Mouse (Mus musculus): ENCODE data around the gene Setd2. TPM values are rescaled to one million over a fixed set of nuclear protein-coding genes. Genes with fewer than 3 reads are reported as not detected.

Setd2 gene
- polyA plus RNA-seq, 2 experiments from 2014 or later, result 45.0 to 53.9 TPM

DNA sequence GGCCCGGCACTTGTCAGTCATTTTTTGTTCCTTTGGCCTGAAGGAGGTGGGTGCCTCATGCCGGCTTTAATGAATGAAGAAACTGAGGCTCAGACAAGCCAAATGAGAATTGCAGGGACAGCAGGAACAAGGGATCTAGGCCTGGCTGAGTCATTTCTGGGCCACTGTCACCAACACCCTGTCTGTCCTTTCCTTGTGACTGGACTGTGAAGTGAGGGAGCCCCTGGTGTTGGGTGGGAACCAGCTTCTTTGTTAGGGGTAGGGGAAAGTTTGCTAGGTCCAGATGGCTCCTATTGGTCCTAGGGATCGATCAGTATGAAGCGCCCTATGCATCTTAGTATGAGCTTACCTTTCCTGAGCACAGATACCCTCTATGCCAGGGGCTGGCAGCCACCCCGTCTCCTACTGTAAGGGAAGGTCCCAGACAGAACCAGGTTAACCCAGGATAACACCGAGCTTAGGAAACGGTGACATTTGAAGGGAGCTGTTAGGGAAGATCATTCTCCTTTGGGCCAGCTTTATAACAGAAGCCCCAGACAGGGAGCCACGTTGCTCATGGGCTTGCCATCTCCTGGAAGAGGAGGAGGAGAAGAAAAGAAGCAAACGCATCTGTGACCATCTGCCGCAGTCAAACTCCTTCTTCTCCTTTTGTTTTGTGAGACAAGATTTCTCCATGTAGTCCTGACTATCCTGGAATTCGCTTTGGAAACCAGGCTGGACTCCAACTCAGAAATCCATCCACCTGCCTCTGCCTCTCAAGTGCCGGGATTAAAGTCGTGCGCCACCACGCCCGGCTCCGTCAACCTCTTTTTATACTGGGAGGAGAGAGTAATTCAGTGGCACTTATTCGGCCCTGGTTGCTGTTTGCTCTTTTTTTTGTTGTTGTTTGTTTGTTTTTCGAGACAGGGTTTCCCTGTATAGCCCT, 122.6 kb downstream of the Setd2 start:
- ATAC-seq, result no peak

DNA sequence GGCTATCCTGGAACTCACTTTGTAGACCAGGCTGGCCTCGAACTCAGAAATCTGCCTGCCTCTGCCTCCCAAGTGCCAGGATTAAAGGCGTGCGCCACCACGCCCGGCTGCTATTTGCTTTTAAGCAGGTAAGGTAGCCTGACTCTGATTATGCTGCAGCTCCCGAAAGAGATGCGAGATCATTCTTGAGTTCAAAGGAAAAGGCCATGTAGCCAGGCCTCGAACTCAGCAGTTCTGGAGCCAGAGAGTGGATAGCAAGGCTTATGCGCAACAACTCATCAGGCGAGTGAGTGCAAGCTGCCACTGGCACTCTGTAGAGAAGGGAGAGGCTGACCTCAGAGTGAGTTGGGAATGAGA, 123.2 kb downstream of the Setd2 start:
- no peak for ATAC-seq

DNA sequence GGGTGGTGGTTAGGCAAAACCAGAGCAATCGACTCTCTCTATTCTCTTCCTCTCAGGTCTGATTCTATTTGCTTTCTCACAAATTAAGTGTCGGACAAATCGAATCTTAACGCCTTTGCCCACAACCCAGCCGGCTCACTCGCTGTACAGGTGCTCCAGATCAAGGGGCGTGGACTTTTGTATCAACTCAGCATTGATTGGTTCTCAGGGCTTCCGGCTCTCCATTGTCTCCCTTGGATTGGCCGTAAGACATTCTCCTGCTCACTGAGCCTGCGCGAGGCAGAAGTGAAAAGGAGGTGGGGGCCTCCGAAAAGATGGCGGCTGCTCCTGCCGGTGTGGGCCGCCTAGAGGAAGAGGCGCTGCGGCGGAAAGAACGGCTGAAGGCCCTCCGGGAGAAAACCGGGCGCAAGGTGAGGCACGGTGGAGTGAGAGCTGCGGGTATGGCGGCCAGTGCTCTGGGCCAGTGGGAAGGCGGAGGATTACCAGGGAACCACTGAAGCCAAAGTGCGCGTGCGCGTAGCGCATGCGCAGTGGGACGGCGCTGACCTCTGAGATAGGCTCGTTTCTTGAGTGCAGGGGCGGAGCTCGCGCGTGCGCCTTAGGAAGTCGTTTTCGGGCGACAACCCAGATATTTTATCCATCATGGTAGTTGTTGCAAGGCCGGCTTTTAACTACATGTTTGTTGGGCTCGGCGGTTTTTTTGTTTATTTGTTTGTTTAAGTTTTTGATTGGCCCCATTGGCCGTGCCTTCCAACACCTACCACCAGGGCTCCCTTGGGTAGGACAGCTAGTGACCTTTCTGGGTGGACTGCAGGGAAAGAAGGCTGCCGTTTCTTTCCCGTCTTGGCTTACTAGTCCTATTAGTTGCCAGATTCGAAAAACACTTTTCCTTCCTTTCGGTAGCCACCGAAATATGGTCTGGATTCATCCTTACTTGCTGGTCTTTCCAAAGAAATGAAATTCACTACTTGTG, 124.1 kb downstream of the Setd2 start, which contains the start of gene Ccdc12:
Gene Ccdc12 (plus strand): TSS at position 255 of the 973 bp plus-strand sequence.
- ATAC-seq, result peak; percentile 85

DNA sequence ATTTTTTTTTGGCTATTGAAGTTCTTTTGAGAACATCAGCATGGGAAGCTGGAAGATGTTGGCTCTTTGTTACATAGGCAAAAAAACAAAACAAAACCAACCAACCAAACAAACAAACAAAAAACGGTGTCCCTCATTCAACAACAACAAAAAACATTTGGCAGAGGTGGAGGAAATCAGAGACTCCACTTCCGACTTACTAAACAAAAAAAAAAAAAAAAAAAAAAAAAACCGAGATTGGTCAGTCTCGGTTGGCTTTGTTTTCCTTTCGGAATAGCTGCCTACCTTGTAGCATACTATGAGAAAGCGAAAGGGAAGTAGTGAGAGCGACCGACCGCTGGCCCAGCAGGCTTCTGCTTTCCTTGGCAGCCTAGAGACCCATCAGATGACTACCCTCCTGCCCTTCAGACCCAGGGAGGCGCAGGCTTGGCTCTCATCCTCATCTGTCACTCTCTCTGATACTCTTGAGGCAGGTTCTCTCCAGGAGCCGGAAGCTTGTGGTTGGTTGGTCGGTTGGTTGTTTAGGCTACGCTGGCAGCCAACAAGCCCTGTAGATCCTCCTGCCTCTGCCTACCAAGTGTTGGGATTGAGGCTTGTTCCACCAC, 125.2 kb downstream of the Setd2 start:
- no peak for ATAC-seq

- ATAC-seq, result no peak
These were observed 127.1 kb downstream of the Setd2 start for GRCm38 (mm10) chr9:110659521-110659920.

DNA sequence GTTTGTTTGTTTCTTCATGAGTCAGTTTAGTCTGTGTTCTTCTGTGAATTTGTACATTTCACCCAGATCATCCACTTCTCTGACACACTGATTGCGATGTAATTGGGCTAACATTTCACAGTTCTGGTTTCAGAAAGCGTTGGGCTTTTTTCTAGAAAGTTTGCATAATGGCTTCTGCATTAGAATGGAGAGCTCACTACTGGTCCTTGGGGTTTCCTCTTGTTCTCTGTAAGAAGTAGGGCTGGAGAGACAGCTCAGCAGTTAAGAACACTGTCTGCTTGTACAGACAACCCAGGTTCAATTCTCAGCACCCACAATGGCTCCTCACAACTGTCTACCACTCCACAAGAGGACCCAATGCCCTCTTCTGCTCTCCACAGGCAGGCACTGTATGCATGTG, 127.8 kb downstream of the Setd2 start:
- no peak for ATAC-seq

- ATAC-seq, result no peak
These were observed 128.6 kb downstream of the Setd2 start for GRCm38 (mm10) chr9:110660856-110661612.

- no peak for ATAC-seq
These were observed 130.4 kb downstream of the Setd2 start for GRCm38 (mm10) chr9:110662844-110663243.

DNA sequence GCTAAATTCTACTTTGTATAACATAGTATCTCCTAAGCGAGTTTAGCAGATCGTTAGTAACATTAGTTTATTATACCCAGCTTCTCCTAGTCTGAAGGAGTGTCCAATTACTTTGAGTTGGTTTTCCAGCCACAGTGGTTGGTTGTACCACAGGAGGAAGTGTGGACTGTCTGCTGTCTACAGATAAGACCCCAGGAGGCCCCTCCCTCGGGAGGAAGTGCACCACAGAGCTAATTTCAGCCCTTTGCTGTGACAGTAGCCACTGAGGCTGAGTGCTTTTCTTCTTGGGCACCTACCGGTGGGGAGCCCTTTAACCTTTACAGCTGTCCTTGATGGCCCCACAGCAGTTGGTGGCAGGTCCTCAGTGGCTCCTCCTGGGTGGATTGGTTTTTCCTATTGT, 133.5 kb downstream of the Setd2 start:
- ATAC-seq, result peak; percentile 32

GRCm38 (mm10) chr9:110666374-110666773, 134.0 kb downstream of the Setd2 start:
- ATAC-seq, result no peak

DNA sequence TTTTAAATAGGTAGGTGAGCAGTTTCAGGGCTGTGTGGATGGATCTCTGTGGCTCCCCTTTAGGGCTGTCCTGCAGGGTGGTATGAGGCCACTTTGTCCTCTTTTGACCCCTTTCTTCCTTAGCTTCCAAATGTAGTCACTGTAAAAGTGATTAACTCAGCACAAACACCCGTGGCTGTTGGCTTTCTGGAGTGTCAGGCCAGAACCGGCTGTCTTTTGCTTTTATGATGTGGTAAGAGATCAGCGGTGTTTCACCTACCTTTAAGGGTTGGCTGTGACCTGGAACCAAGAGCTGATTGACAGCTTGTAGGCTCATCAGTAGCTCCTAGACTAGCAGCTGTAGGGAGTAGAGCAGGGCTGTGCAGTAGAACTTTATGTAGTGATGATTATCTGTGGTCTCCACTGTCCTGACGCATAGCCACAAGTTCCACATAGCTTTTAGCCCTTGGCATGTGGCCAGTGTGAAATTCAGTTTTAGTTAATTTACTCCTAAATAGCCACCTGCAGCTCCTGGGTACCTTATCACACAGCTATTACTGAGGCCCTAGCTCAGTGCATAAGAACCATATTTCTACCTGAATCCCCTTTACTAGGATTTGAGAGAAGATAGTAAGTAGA, 134.9 kb downstream of the Setd2 start:
- ATAC-seq, result no peak

Other genes with a start within 250 kb of the Setd2 start
- 10 to 100 TPM; 13.5 to 23.8 TPM for gene Elp6, start 227.4 kb upstream of the Setd2 start, polyA plus RNA-seq (2017; shearing (Covaris generic))
- gene Scap, start 199.3 kb upstream of the Setd2 start, polyA plus RNA-seq (2017; shearing (Covaris generic)), result 10 to 100 TPM; 11.6 to 19.6 TPM
- 1 to 10 TPM; 7.2 TPM for gene Ptpn23, start 124.4 kb upstream of the Setd2 start, polyA plus RNA-seq (2017; shearing (Covaris generic))
- gene Ngp, start 112.8 kb upstream of the Setd2 start, polyA plus RNA-seq (2017; shearing (Covaris generic)), result not detected
- gene Klhl18, start 55.9 kb upstream of the Setd2 start, polyA plus RNA-seq (2017; shearing (Covaris generic)), result 10 to 100 TPM in 1 of 2 experiments, 1 to 10 TPM in 1; 9.0 to 19.3 TPM
- gene Kif9, start 55.6 kb upstream of the Setd2 start, polyA plus RNA-seq (2017; shearing (Covaris generic)), result 1 to 10 TPM in 1 of 2 experiments, under 1 TPM in 1; 0.44 to 1.0 TPM
- gene Nradd, start 91.9 kb downstream of the Setd2 start, polyA plus RNA-seq (2017; shearing (Covaris generic)), result 1 to 10 TPM; 5.5 to 8.2 TPM
- gene Nbeal2, start 121.6 kb downstream of the Setd2 start, polyA plus RNA-seq (2017; shearing (Covaris generic)), result 10 to 100 TPM; 20.1 to 20.5 TPM
- gene Ccdc12, start 123.9 kb downstream of the Setd2 start, polyA plus RNA-seq (2017; shearing (Covaris generic)), result 100 to 1,000 TPM; 225 to 243 TPM
- not detected for gene Myl3, start 209.3 kb downstream of the Setd2 start, polyA plus RNA-seq (2017; shearing (Covaris generic))
- gene Pth1r, start 214.5 kb downstream of the Setd2 start, polyA plus RNA-seq (2017; shearing (Covaris generic)), result not detected

All from CD4-positive, CD25-positive, alpha-beta regulatory T cell, adult 4 months (primary cell).